Mouse (Mus musculus) left cerebral cortex, postnatal 36 days (tissue): ENCODE measurements around the gene Cartpt. TPM values are rescaled to one million over a fixed set of nuclear protein-coding genes. Genes with fewer than 3 reads are reported as not detected.
"Not testable (repeated sequence)": the region's sequence is repeated elsewhere in the genome, so short reads cannot be mapped to it uniquely, and the experiment has no call there.

Source experiments
- DNase-seq, 2 experiments: peaks; one replicate each; pipeline ENCODE4 v3.0.0; 2021 to 2022; ENCODE audit warnings: low spot score in 2 of 2, mixed read lengths in 1 of 2
- intact Hi-C: fragments of 180-260 bp; cut with DNase I; formaldehyde crosslinking; loops from one replicate; pipeline ENCODE4 v1.15.1; 2025
- total RNA-seq, 2 experiments: library from RNA; stranded (reverse); gene quantifications; 2 replicates each; pipeline ENCODE4 v1.2.3; 2021

Cartpt gene
- total RNA-seq, 2 experiments from 2014 or later: 18.7 to 33.6 TPM

DNA sequence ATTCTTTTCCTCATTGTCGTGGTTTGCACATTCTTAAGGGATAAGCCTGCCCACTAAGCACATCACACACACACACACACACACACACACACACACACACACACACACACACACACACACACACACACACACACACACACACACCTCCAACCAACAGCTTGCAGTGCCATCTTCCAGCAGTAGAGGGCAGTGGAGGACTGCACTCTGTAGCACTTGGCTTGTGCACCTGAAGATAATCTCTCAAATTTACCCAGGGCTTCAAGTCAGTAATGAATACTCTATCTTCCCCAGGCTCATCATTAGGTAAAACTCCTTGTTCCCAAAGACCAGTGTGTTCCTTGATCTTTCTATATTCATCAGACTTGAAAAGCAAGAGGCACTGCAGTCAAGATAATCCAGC is 41.8 kb downstream of the Cartpt start:
- intact Hi-C loops: no loop called here
- peak; percentile 43 to 44 for DNase-seq

DNA sequence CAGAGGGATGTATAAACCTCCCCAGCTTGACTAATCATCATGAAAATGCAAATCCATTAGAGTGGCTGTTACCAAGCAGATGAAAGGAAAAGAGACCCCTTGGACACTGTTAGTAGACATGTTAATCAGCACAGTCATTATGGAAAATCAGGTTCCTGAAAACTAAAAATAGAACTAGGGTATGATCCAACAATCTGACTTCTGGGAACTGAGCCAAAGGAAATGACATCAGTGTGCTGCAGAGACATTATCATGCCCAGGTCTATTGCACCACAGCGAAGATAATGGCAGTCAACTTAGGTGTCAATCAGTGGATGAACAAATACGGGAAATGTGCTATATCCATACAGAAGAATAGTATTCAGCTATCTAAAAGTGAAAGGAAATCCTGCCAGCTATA is 43.0 kb downstream of the Cartpt start:
- intact Hi-C loops: no loop called here
- no peak for DNase-seq

DNA sequence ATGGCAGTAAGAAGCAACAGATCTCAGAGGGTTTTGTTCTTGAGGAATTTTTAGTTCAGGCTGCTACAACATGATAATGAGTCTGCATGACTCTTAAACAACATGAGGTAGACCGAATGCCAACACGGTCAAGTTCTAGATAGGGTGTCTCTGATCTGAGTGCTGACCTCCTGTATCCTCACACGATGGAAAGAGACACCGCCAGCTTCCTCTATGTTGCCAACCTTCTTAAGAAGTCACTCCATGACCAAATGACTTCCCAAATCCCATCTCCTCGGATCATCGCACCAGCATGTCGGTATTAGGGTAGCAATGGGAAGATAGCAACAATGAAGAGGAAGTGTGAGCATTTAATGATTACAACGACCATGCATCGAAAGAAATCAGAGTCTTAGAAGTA is 43.6 kb downstream of the Cartpt start:
- DNase-seq: no peak
- intact Hi-C loops: no loop called here

DNA sequence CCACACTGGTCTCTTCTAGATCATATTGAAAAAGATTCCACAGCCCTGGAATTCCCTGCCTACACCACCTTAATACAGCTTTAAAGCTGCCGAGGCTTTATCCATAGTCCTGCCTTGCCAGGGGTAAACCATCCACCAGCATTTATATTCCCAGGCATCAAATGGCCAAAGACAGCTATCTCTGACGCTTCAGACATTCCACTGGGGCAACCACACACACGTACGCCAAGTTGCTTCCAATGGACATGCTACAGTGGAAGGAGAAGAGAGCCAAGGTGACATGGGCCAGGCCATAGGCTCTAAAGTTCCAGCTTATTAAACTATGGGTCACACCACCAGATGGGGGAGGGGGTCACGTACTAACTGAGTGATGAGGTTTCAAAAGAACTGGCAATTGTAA is 45.7 kb downstream of the Cartpt start:
- no peak for DNase-seq
- intact Hi-C loops: no loop called here

DNA sequence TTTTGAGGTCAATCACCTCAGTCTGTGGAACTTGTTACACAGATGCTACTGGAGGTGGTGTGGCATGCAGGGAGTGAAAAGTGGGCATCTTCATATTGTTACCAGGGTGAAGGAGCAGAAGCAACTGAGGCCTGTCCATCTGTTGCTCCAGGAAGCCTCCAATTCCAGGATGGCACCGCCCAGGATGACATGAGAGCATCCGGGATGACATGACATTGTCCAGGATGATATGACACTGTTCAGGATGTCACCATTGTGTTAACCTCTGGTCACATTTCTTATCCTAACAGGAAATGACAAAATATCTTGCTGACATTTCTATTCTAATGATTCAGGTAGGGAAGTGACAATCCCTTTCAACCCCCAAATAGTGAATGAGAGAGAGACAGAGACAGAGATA is 47.8 kb downstream of the Cartpt start:
- DNase-seq: no peak
- intact Hi-C loops: no loop called here

DNA sequence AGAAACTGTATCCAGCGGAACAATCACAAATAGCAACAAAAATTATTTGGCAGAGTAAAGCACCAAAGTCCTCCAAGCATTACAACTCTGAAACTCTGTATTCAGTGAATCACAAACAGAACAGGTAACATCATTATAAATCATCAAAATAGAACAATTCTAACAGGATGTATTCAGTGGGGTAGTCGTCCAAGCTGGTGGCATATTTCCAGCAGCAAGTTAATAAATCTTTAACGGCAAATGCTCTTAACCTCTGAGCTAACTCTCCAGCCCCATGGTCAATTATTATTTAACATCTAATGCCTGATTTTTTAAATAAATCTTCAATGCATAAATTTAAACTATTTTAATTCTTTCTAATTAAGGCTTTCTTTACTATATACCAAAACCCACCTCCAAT is 48.5 kb downstream of the Cartpt start:
- intact Hi-C loops, DNase-seq: not testable (repeated sequence)

DNA sequence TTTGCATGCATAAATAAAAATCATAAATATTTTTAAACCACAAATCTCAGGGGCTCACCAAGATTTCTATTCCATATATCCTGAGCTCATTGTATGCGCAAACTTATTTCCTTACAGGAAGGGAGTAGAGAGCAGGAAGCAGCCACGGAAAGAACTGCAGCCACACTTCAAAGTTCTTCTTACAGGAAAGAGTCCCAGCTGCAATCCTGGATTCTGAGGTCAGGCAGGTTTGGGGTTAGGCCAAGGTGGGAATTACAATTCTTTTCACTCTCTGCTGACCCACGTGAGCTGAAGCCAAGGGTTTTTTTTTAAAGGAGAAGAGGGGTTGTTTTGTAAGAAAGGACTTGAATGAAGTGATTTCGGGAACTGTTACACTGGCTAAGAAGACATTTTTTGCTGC is 49.9 kb downstream of the Cartpt start:
- no peak for DNase-seq
- intact Hi-C loops: no loop called here

DNA sequence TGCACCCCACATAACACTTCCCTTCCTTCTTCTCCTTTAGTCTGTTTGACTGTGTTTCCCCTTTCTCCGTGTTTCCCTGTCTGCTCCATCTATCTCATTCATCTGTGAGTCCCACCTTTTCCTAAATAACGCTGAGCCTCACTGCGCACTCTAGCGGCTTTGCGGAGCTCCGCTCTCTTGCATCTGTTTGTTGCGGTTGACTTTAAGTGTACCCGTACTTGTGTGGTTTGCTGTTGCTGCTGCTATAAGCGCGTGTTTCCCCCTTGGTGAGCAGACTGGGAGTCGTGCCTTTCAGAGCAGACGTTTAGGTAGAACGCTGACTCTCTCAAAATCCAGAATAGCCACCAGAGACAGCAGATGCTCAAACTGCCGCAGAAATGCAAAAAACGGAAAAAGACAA is 51.3 kb downstream of the Cartpt start:
- intact Hi-C loops: loop anchor here (10.0 kb wide), 1 partner anchor 425 kb away; no protein-coding TSS in a partner anchor
- DNase-seq: peak; percentile 18 to 49

Other genes with a start within 250 kb of the Cartpt start
- 10 to 100 TPM; 21.4 to 24.5 TPM for gene Mccc2, start 114.5 kb upstream of the Cartpt start, total RNA-seq
- 10 to 100 TPM; 29.2 to 51.6 TPM for gene Bdp1, start 203.0 kb upstream of the Cartpt start, total RNA-seq
- gene Serf1, start 206.9 kb upstream of the Cartpt start, total RNA-seq: 10 to 100 TPM; 18.6 to 20.8 TPM
- gene Smn1, start 223.8 kb upstream of the Cartpt start, total RNA-seq: 10 to 100 TPM; 36.8 to 41.3 TPM